Mouse (Mus musculus) midbrain, embryonic 13.5 days (tissue): ENCODE results near the gene Zfp865. TPM values are rescaled to one million over a fixed set of nuclear protein-coding genes. Genes with fewer than 3 reads are reported as not detected.
A peak's percentile ranks its signal among the peaks of the same experiment; 100 is the strongest.
"Not testable (repeated sequence)": the region's sequence is repeated elsewhere in the genome, so short reads cannot be mapped to it uniquely, and the experiment has no call there.

ENCODE experiments used
- ATAC-seq: fragments of 200-750 bp; cut with Nextera tagmentation; 2 replicates; pipeline ENCODE4 v1.8.0; 2017; ENCODE audit warnings: mild to moderate bottlenecking, moderate TSS enrichment, moderate library complexity
- H3K27ac ChIP-seq: fragments of 300-500 bp; sonication (generic); 2 replicates; pipeline ENCODE4 v1.5.1; 2015; ENCODE audit warnings: inconsistent platforms, mild to moderate bottlenecking, moderate library complexity
- H3K27me3 ChIP-seq: fragments of 300-500 bp; sonication (generic); 2 replicates; pipeline ENCODE4 v1.6.1; 2015; ENCODE audit warnings: mild to moderate bottlenecking, inconsistent platforms
- H3K36me3 ChIP-seq: fragments of 300-500 bp; sonication (generic); 2 replicates; pipeline ENCODE4 v1.6.1; 2015; ENCODE audit warnings: mild to moderate bottlenecking, inconsistent platforms
- H3K4me1 ChIP-seq: fragments of 300-500 bp; sonication (generic); replicated peaks from 2 replicates; pipeline ENCODE4 v1.6.1; 2015; ENCODE audit warnings: inconsistent platforms
- H3K4me2 ChIP-seq: fragments of 300-500 bp; sonication (generic); replicated peaks from 2 replicates; pipeline ENCODE4 v1.6.1; 2015; ENCODE audit warnings: moderate library complexity, mild to moderate bottlenecking, inconsistent platforms
- H3K4me3 ChIP-seq: fragments of 300-500 bp; sonication (generic); replicated peaks from 2 replicates; pipeline ENCODE4 v1.5.1; 2015; ENCODE audit warnings: mild to moderate bottlenecking, inconsistent platforms
- H3K9ac ChIP-seq: fragments of 300-500 bp; sonication (generic); replicated peaks from 2 replicates; pipeline ENCODE4 v1.6.1; 2015; ENCODE audit warnings: mild to moderate bottlenecking, inconsistent platforms
- H3K9me3 ChIP-seq: fragments of 300-500 bp; sonication (generic); 2 replicates; pipeline ENCODE4 v1.6.1; 2016; ENCODE audit warnings: mild to moderate bottlenecking, inconsistent platforms
- WGBS: fragments of 180-500 bp; shearing (Covaris S2); methylation state at CpG from one replicate; pipeline ENCODE4 v1.1.7; 2015; 5-methylcytosine and 5-hydroxymethylcytosine counted together
- polyA plus RNA-seq: library from polyadenylated mRNA; unstranded; fragments of >200 nt; fragmentation: Nextera tagmentation; extraction: Ambion mirVana; gene quantifications from 2 replicates; pipeline ENCODE4 v1.2.1, GENCODE M21; 2015

Gene Zfp865
- polyA plus RNA-seq, 1 experiment from 2014 or later: 7.9 TPM

GRCm38 (mm10) chr7:5017352-5017751, 2.8 kb upstream of the Zfp865 start:
- Histone ChIP-seq H3K9ac (no peak overlapping the region), H3K4me2 (no peak overlapping the region), H3K9me3 (no peaks in the 10 kb centered on the region), H3K27me3 (no peaks in the 10 kb centered on the region), H3K4me3 (no peak overlapping the region), H3K27ac (no peak overlapping the region), H3K4me1 (peaks cover 32% of the 10 kb centered on the region), H3K36me3 (peaks cover 18% of the 10 kb centered on the region)
- no peak for ATAC-seq
- 88% methylated on average over 16 of the region's 16 CpGs for WGBS

GRCm38 (mm10) chr7:5017931-5018330, 2.2 kb upstream of the Zfp865 start:
- no peak overlapping the region for H3K4me3 ChIP-seq

DNA sequence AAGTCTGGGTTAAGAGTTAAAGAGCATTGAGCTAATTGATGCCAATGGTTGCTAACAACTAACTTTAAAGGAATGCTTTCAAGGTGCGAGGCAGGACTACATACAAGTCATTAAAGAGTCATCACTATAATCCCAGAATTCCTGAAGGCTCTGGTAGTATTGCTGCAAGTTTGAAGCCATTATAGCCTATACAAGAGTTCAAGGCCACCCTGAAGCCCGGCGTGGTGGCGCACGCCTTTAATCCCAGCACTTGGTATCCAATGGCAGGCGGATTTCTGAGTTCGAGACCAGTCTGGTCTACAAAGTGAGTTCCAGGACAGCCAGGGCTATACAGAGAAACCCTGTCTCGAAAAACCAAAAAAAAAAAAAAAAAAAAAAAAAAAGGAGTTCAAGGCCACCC, 600 bp upstream of the Zfp865 start:
- ATAC-seq: 0 out of 2 replicates have a peak, but pooled peaks have one; percentile 0
- H3K27me3 ChIP-seq, H3K9ac ChIP-seq, H3K9me3 ChIP-seq: not testable (repeated sequence)
- H3K36me3 ChIP-seq: peaks cover 27% of the 10 kb centered on the region
- peak overlapping the region; percentile 94 for H3K27ac ChIP-seq
- H3K4me3 ChIP-seq: peak overlapping the region; percentile 87
- 27% methylated on average over 8 of the region's 8 CpGs for WGBS
- H3K4me1 ChIP-seq: peaks cover 23% of the 10 kb centered on the region
- peak overlapping the region; percentile 91 for H3K4me2 ChIP-seq

More at GRCm38 (mm10) chr7:5017931-5018330, 2.2 kb upstream of the Zfp865 start:
- 97% methylated on average over 21 of the region's 21 CpGs for WGBS
- peaks cover 32% of the 10 kb centered on the region for H3K4me1 ChIP-seq
- H3K4me2 ChIP-seq: no peak overlapping the region
- no peaks in the 10 kb centered on the region for H3K9me3 ChIP-seq
- no peak overlapping the region for H3K9ac ChIP-seq
- H3K27me3 ChIP-seq: no peaks in the 10 kb centered on the region
- no peak for ATAC-seq
- no peak overlapping the region for H3K27ac ChIP-seq
- H3K36me3 ChIP-seq: peaks cover 16% of the 10 kb centered on the region

DNA sequence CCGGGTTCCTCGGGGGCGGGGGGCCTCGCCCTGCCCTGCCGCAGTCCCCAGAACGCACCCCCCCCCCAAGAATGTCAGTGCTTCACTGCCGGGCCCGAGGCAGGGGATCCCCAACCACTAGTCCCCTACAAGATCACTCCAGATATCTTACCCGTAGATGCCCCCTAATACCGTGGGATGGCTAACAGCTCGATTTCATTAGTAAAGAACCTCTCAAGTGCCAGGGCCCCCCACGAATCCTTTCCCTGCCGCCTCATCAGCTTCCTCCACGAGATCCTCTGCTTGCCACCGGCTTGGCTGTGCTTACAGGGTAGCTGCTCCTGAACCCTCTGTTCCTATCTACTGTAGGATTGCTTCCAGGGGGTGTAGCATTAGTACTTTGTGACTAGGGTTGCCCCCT, 509 bp downstream of the Zfp865 start:
- H3K4me3 ChIP-seq: peak overlapping the region; percentile 87
- H3K9me3 ChIP-seq: no peaks in the 10 kb centered on the region
- H3K4me2 ChIP-seq: peak overlapping the region; percentile 91
- H3K27ac ChIP-seq: peak overlapping the region; percentile 94
- peak overlapping the region; percentile 97 for H3K9ac ChIP-seq
- WGBS: 0% methylated on average over 15 of the region's 15 CpGs
- peaks cover 23% of the 10 kb centered on the region for H3K4me1 ChIP-seq
- ATAC-seq: peak; percentile 6
- H3K36me3 ChIP-seq: peaks cover 32% of the 10 kb centered on the region
- H3K27me3 ChIP-seq: no peaks in the 10 kb centered on the region

- peak overlapping the region; percentile 87 for H3K4me3 ChIP-seq
- H3K4me1 ChIP-seq: peaks cover 18% of the 10 kb centered on the region
- H3K36me3 ChIP-seq: peaks cover 32% of the 10 kb centered on the region
- no peak for ATAC-seq
- H3K9ac ChIP-seq: peak overlapping the region; percentile 97
- no peaks in the 10 kb centered on the region for H3K27me3 ChIP-seq
- no peaks in the 10 kb centered on the region for H3K9me3 ChIP-seq
- 50% methylated on average over 5 of the region's 5 CpGs for WGBS
- peak overlapping the region; percentile 91 for H3K4me2 ChIP-seq
- peak overlapping the region; percentile 94 for H3K27ac ChIP-seq
Observed at GRCm38 (mm10) chr7:5021197-5021596, 1.0 kb downstream of the Zfp865 start.

- WGBS: 94% methylated on average over 22 of the region's 22 CpGs
Observed at GRCm38 (mm10) chr7:5029543-5029942, 9.4 kb downstream of the Zfp865 start.

GRCm38 (mm10) chr7:5029946-5030345, 9.8 kb downstream of the Zfp865 start:
- ATAC-seq: 0 out of 2 replicates have a peak, but pooled peaks have one; percentile 25
- peaks cover 78% of the 10 kb centered on the region for H3K36me3 ChIP-seq
- 94% methylated on average over 21 of the region's 21 CpGs for WGBS
- no peak overlapping the region for H3K27ac ChIP-seq
- no peak overlapping the region for H3K9ac ChIP-seq
- H3K27me3 ChIP-seq: no peaks in the 10 kb centered on the region
- no peak overlapping the region for H3K4me3 ChIP-seq
- H3K4me2 ChIP-seq: no peak overlapping the region
- H3K4me1 ChIP-seq: no peaks in the 10 kb centered on the region
- H3K9me3 ChIP-seq: peaks cover 27% of the 10 kb centered on the region

More at GRCm38 (mm10) chr7:5029543-5029942, 9.4 kb downstream of the Zfp865 start:
- Histone ChIP-seq H3K4me2 (no peak overlapping the region), H3K27ac (no peak overlapping the region), H3K9me3 (peaks cover 27% of the 10 kb centered on the region), H3K4me1 (no peaks in the 10 kb centered on the region), H3K36me3 (peaks cover 78% of the 10 kb centered on the region), H3K27me3 (no peaks in the 10 kb centered on the region), H3K9ac (no peak overlapping the region), H3K4me3 (no peak overlapping the region)
- ATAC-seq: 0 out of 2 replicates have a peak, but pooled peaks have one; percentile 1

DNA sequence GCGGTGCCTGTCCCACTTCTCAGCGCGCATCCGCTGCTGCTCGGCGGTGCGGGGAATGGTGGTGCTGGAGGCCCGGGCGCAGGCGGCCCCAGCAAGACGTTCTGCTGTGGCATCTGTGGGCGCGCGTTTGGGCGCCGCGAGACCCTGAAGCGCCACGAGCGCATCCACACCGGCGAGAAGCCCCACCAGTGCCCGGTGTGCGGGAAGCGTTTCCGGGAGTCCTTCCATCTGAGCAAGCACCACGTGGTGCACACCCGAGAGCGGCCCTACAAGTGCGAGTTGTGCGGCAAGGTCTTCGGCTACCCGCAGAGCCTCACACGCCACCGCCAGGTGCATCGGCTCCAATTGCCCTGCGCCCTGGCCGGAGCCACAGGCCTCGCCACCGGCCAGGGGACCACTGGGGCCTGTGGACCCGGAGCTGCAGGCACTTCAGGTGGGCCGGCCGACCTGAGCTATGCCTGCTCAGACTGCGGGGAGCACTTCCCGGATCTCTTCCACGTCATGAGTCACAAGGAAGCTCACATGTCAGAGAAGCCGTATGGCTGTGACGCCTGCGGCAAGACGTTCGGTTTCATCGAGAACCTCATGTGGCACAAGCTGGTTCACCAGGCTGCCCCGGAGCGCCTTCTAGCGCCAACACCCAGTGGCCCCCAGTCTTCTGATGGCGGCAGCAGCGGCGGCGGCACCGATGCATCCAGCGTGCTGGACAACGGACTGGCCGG, 10.5 kb downstream of the Zfp865 start:
- Histone ChIP-seq H3K9ac (no peak overlapping the region), H3K4me2 (no peak overlapping the region), H3K36me3 (peaks cover 85% of the 10 kb centered on the region), H3K4me1 (no peaks in the 10 kb centered on the region), H3K4me3 (no peak overlapping the region; the same call in 1 of the 2 replicates), H3K27ac (no peak overlapping the region), H3K27me3 (no peaks in the 10 kb centered on the region), H3K9me3 (peaks cover 27% of the 10 kb centered on the region)
- 87% methylated on average over 63 of the region's 63 CpGs for WGBS
- no peak for ATAC-seq

DNA sequence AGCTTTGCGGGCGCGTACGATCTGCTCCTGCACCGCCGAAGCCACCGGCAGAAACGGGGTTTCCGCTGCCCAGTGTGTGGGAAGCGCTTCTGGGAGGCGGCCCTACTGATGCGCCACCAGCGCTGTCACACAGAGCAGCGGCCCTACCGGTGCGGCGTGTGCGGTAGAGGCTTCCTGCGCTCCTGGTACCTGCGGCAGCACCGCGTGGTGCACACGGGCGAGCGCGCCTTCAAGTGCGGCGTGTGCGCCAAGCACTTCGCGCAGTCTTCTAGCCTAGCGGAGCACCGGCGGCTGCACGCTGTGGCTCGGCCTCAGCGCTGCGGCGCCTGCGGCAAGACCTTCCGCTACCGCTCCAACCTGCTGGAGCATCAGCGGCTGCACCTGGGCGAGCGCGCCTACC, 11.3 kb downstream of the Zfp865 start:
- no peak overlapping the region; the same call in 1 of the 2 replicates for H3K4me3 ChIP-seq
- H3K9ac ChIP-seq: no peak overlapping the region
- H3K4me2 ChIP-seq: no peak overlapping the region
- H3K27ac ChIP-seq: no peak overlapping the region
- H3K36me3 ChIP-seq: peaks cover 92% of the 10 kb centered on the region
- no peak for ATAC-seq
- H3K27me3 ChIP-seq: no peaks in the 10 kb centered on the region
- 78% methylated on average over 46 of the region's 46 CpGs for WGBS
- H3K9me3 ChIP-seq: peaks cover 27% of the 10 kb centered on the region
- no peaks in the 10 kb centered on the region for H3K4me1 ChIP-seq

- 93% methylated on average over 3 of the region's 3 CpGs for WGBS
- no peak within 1 kb of the TSS for H3K9ac ChIP-seq
- H3K36me3 ChIP-seq: peaks cover 77% of the 10 kb centered on the region
- ATAC-seq: no peak
- H3K9me3 ChIP-seq: peaks cover 27% of the 10 kb centered on the region
- H3K4me2 ChIP-seq: no peak within 1 kb of the TSS
- H3K4me1 ChIP-seq: peaks cover 11% of the 10 kb centered on the region; the same call in 1 of the 2 replicates
- H3K4me3 ChIP-seq: no peak within 1 kb of the TSS
- no peak within 1 kb of the TSS for H3K27ac ChIP-seq
- H3K27me3 ChIP-seq: no peaks in the 10 kb centered on the region
Observed at GRCm38 (mm10) chr7:5033818-5034217, 13.6 kb downstream of the Zfp865 start, which contains the start of gene 4632433K11Rik. Gene 4632433K11Rik, plus strand, starts transcription at chr7:5034118.

DNA sequence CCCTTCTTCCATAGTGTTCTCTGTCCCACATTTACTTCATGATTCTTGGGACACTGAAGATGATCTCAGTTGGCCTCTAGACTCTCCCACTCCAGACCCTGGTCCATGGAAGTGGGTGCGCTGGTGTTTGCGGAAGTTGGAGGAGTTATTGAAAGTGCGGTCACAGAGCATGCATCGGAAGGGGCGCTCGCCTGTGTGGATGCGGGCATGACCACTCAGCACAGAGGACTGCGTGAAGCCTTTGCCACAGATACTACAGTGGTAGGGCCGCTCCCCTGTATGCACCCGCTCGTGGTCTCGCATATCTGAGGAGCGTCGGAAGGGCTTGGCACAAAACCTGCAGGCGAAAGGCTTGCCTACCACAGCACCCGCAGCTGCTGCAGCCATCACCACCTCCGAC, 15.5 kb downstream of the Zfp865 start:
- Histone ChIP-seq H3K27ac (no peak overlapping the region), H3K9me3 (peaks cover 13% of the 10 kb centered on the region), H3K36me3 (peaks cover 58% of the 10 kb centered on the region), H3K9ac (no peak overlapping the region), H3K27me3 (no peaks in the 10 kb centered on the region), H3K4me2 (no peak overlapping the region), H3K4me3 (no peak overlapping the region), H3K4me1 (peaks cover 23% of the 10 kb centered on the region)
- no peak for ATAC-seq
- 95% methylated on average over 17 of the region's 17 CpGs for WGBS

DNA sequence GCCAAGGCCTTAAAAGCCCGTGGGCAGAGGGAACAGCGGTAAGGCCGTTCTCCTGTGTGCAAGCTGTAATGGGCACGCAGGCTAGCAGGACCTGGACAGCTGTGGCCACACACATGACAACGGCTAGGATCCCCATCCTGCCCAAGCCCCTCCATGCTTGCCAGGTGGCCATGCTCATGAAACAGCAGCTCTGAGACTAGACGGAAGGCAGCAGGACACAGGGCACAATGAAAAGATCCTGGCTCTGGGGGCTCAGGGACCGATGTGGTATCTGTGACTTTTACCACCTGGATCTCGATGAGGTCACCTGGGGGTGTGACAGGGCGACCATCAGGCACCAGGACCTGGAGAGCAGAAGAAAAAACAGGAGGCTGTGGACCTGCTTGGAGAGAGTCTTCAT, 16.0 kb downstream of the Zfp865 start:
- peaks cover 7% of the 10 kb centered on the region for H3K9me3 ChIP-seq
- no peaks in the 10 kb centered on the region for H3K27me3 ChIP-seq
- no peak overlapping the region for H3K4me2 ChIP-seq
- peaks cover 55% of the 10 kb centered on the region for H3K36me3 ChIP-seq
- ATAC-seq: no peak
- WGBS: 94% methylated on average over 9 of the region's 9 CpGs
- no peak overlapping the region for H3K27ac ChIP-seq
- no peak overlapping the region for H3K4me3 ChIP-seq
- H3K4me1 ChIP-seq: peaks cover 23% of the 10 kb centered on the region
- no peak overlapping the region for H3K9ac ChIP-seq
